Mouse (Mus musculus): Measurements from ENCODE around the gene Ctnna3. TPM values are rescaled to one million over a fixed set of nuclear protein-coding genes. Genes with fewer than 3 reads are reported as not detected.

Ctnna3 gene
- total and polyA plus RNA-seq, 3 experiments: not detected

DNA sequence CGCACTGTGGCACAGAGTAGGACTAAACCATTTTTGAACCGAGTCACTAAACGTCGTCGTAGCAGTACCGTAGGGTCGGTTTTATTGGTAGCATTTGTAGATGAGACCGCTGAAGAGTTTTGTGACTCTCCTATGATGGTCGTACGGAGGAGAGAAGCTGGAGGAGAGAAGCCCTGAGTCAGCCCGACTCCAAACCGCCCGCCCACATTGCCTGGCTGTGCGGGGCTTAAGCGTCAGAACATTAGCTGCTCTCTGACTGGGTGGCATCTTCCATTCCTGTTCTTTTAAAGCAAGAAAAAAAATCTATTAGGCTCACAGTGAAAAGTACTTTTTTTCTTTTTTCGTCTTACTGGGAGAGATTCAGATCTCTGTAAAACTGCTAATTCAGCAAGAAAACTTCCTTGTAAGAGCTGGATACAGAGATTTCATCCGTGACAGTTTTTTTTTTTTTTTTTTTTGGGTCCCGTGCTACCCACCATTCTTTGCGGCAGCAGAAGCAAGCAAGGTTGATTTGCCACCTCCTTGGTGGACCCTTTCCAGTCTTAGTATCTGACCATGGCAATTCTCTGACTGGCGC, 154.0 kb downstream of the Ctnna3 start:
- TF ChIP-seq GATA1 (IDR thresholded peaks at IDR 0.05; ENCODE audit: borderline replicate concordance, low read length): no peak
- no peak for TF ChIP-seq POLR2AphosphoS5 (IDR thresholded peaks at IDR 0.05; ENCODE audit: insufficient replicate concordance, low read depth, low read length)
- no peak for TF ChIP-seq TAL1 (conservative IDR thresholded peaks at IDR 0.05; ENCODE audit: low read depth, low read length)
- no peak for TF ChIP-seq GATA2 (IDR thresholded peaks at IDR 0.05; ENCODE audit: borderline replicate concordance, low read depth, low read length)
- no peak for TF ChIP-seq CTCF (IDR thresholded peaks at IDR 0.05; ENCODE audit: low read depth, low read length)
- no peak for ATAC-seq (ENCODE audit: extremely low read depth, insufficient number of reproducible peaks, low FRiP score, poor library complexity, severe bottlenecking)

DNA sequence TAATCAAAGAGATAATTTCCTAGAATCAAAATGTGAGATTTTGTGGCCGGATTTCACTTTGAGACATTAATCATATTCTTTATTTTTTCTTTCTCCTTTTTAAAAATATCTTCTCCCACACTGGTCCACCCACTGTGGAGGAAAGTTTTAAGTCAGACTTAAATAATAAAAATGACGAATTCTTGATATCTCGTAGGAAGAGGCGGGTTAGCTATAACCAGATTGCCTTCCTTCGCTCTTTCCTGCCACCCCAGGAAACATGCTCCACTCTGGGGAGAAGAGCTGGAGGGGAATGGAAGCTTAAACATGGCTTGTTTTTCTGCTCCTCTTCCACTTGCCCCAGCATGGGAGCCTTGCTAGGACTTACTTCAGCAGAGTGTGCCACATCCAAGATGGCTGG, 169.5 kb downstream of the Ctnna3 start:
- no peak for DNase-seq (ENCODE audit: low spot score)
- H3K9me3 ChIP-seq (replicated peaks): peaks cover 7% of the 10 kb centered on the region
- H3K36me3 ChIP-seq (replicated peaks): no peaks in the 10 kb centered on the region
- H3K27me3 ChIP-seq (ENCODE audit: insufficient read depth, low read length): no peaks in the 10 kb centered on the region
- H3K4me1 ChIP-seq (ENCODE audit: insufficient read depth, low read depth, low read length): no peaks in the 10 kb centered on the region
- ATAC-seq (ENCODE audit: extremely low read depth, insufficient number of reproducible peaks, low FRiP score, poor library complexity, severe bottlenecking): no peak
- no peak overlapping the region for H3K4me3 ChIP-seq (ENCODE audit: low read depth, low read length)
- TF ChIP-seq GATA2 (IDR thresholded peaks at IDR 0.05; ENCODE audit: borderline replicate concordance, low read depth, low read length): no peak
- TF ChIP-seq CTCF (IDR thresholded peaks at IDR 0.05; ENCODE audit: low read depth, low read length): no peak
- no peak for TF ChIP-seq GATA1 (IDR thresholded peaks at IDR 0.05; ENCODE audit: borderline replicate concordance, low read length)
- no peak for TF ChIP-seq POLR2AphosphoS5 (IDR thresholded peaks at IDR 0.05; ENCODE audit: insufficient replicate concordance, low read depth, low read length)
- TF ChIP-seq TAL1 (conservative IDR thresholded peaks at IDR 0.05; ENCODE audit: low read depth, low read length): no peak

More for the DNA sequence above, 154.0 kb downstream of the Ctnna3 start:
- no peak for DNase-seq (ENCODE audit: low spot score)
- H3K36me3 ChIP-seq (replicated peaks): no peaks in the 10 kb centered on the region
- no peaks in the 10 kb centered on the region for H3K4me1 ChIP-seq (ENCODE audit: insufficient read depth, low read depth, low read length)
- peaks cover 12% of the 10 kb centered on the region; the same call in 1 of the 2 replicates for H3K9me3 ChIP-seq (replicated peaks)
- H3K27me3 ChIP-seq (ENCODE audit: insufficient read depth, low read length): no peaks in the 10 kb centered on the region
- no peak overlapping the region for H3K4me3 ChIP-seq (ENCODE audit: low read depth, low read length)

DNA sequence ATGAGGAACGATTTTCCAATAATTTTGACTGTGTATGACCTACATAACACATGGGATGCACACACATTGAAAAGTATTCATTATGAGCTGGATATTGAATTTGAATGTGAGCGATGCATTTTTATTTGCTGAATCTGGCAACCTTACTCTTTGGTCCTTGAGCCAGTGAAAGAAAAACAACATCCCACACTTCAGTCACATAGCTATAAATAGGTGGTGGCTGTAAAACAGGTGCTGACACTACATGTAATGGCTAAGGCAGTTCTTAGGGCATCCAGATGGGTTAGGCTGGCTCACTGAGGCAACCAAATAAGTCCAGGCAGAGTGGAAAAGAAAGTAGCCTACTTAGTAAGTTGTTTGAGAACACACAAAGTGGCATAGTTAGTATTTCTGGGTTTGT, 171.3 kb downstream of the Ctnna3 start:
- Histone ChIP-seq H3K27me3 (ENCODE audit: insufficient read depth, low read length) (no peaks in the 10 kb centered on the region), H3K9me3 (replicated peaks) (peaks cover 10% of the 10 kb centered on the region), H3K4me3 (ENCODE audit: low read depth, low read length) (no peak overlapping the region), H3K4me1 (ENCODE audit: insufficient read depth, low read depth, low read length) (no peaks in the 10 kb centered on the region), H3K36me3 (replicated peaks) (no peaks in the 10 kb centered on the region)
- no peak for DNase-seq (ENCODE audit: low spot score)
- no peak for ATAC-seq (ENCODE audit: extremely low read depth, insufficient number of reproducible peaks, low FRiP score, poor library complexity, severe bottlenecking)
- TF ChIP-seq GATA2 (IDR thresholded peaks at IDR 0.05; ENCODE audit: borderline replicate concordance, low read depth, low read length) (no peak), POLR2AphosphoS5 (IDR thresholded peaks at IDR 0.05; ENCODE audit: insufficient replicate concordance, low read depth, low read length) (no peak), CTCF (IDR thresholded peaks at IDR 0.05; ENCODE audit: low read depth, low read length) (no peak), GATA1 (IDR thresholded peaks at IDR 0.05; ENCODE audit: borderline replicate concordance, low read length) (no peak), TAL1 (conservative IDR thresholded peaks at IDR 0.05; ENCODE audit: low read depth, low read length) (no peak)

- no peak for DNase-seq (ENCODE audit: low spot score)
- TF ChIP-seq GATA2 (IDR thresholded peaks at IDR 0.05; ENCODE audit: borderline replicate concordance, low read depth, low read length): no peak
- TF ChIP-seq POLR2AphosphoS5 (IDR thresholded peaks at IDR 0.05; ENCODE audit: insufficient replicate concordance, low read depth, low read length): no peak
- no peak for TF ChIP-seq GATA1 (IDR thresholded peaks at IDR 0.05; ENCODE audit: borderline replicate concordance, low read length)
- no peak for TF ChIP-seq CTCF (IDR thresholded peaks at IDR 0.05; ENCODE audit: low read depth, low read length)
- TF ChIP-seq TAL1 (conservative IDR thresholded peaks at IDR 0.05; ENCODE audit: low read depth, low read length): no peak
- H3K27me3 ChIP-seq (ENCODE audit: insufficient read depth, low read length): no peaks in the 10 kb centered on the region
- no peaks in the 10 kb centered on the region for H3K4me1 ChIP-seq (ENCODE audit: insufficient read depth, low read depth, low read length)
- peaks cover 9% of the 10 kb centered on the region; the same call in 1 of the 2 replicates for H3K9me3 ChIP-seq (replicated peaks)
- ATAC-seq (ENCODE audit: extremely low read depth, insufficient number of reproducible peaks, low FRiP score, poor library complexity, severe bottlenecking): no peak
- H3K36me3 ChIP-seq (replicated peaks): no peaks in the 10 kb centered on the region
- H3K4me3 ChIP-seq (ENCODE audit: low read depth, low read length): no peak overlapping the region
Observed at GRCm38 (mm10) chr10:63628546-63628945, 198.6 kb downstream of the Ctnna3 start.

DNA sequence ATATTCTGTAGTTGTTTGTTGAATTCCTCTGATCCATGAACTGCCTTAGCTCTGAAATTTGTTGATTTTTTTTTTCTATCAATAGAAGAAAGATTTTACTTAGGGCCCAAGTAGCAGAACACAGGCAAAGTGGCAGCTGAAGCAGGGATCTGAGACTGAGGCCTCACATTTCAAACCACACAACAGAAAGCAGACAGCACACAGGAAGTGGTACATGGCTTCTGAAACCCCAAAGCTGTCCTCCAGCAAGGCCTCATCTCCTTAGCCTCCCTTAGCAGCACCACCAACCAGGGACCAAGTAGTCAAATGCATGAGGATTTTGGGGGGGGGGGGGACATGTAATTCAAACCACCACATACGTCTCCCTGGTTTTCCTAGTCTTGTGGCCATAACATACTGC, 204.0 kb downstream of the Ctnna3 start:
- Histone ChIP-seq H3K4me3 (ENCODE audit: low read depth, low read length) (no peak overlapping the region), H3K36me3 (replicated peaks) (no peaks in the 10 kb centered on the region), H3K4me1 (ENCODE audit: insufficient read depth, low read depth, low read length) (no peaks in the 10 kb centered on the region), H3K9me3 (replicated peaks) (peaks cover 4% of the 10 kb centered on the region; the same call in 1 of the 2 replicates), H3K27me3 (ENCODE audit: insufficient read depth, low read length) (no peaks in the 10 kb centered on the region)
- TF ChIP-seq GATA1 (IDR thresholded peaks at IDR 0.05; ENCODE audit: borderline replicate concordance, low read length) (no peak), POLR2AphosphoS5 (IDR thresholded peaks at IDR 0.05; ENCODE audit: insufficient replicate concordance, low read depth, low read length) (no peak), TAL1 (conservative IDR thresholded peaks at IDR 0.05; ENCODE audit: low read depth, low read length) (no peak), GATA2 (IDR thresholded peaks at IDR 0.05; ENCODE audit: borderline replicate concordance, low read depth, low read length) (no peak), CTCF (IDR thresholded peaks at IDR 0.05; ENCODE audit: low read depth, low read length) (no peak)
- DNase-seq (ENCODE audit: low spot score): no peak
- no peak for ATAC-seq (ENCODE audit: extremely low read depth, insufficient number of reproducible peaks, low FRiP score, poor library complexity, severe bottlenecking)

GRCm38 (mm10) chr10:63637987-63638386, 208.1 kb downstream of the Ctnna3 start:
- H3K4me1 ChIP-seq (ENCODE audit: insufficient read depth, low read depth, low read length): no peaks in the 10 kb centered on the region
- peaks cover 4% of the 10 kb centered on the region; the same call in 1 of the 2 replicates for H3K9me3 ChIP-seq (replicated peaks)
- ATAC-seq (ENCODE audit: extremely low read depth, insufficient number of reproducible peaks, low FRiP score, poor library complexity, severe bottlenecking): no peak
- H3K4me3 ChIP-seq (ENCODE audit: low read depth, low read length): no peak overlapping the region
- no peaks in the 10 kb centered on the region for H3K27me3 ChIP-seq (ENCODE audit: insufficient read depth, low read length)
- H3K36me3 ChIP-seq (replicated peaks): no peaks in the 10 kb centered on the region
- no peak for DNase-seq (ENCODE audit: low spot score)
- TF ChIP-seq CTCF (IDR thresholded peaks at IDR 0.05; ENCODE audit: low read depth, low read length) (no peak), GATA1 (IDR thresholded peaks at IDR 0.05; ENCODE audit: borderline replicate concordance, low read length) (no peak), POLR2AphosphoS5 (IDR thresholded peaks at IDR 0.05; ENCODE audit: insufficient replicate concordance, low read depth, low read length) (no peak), GATA2 (IDR thresholded peaks at IDR 0.05; ENCODE audit: borderline replicate concordance, low read depth, low read length) (no peak), TAL1 (conservative IDR thresholded peaks at IDR 0.05; ENCODE audit: low read depth, low read length) (no peak)

Data from G1E (cell line).